Mouse (Mus musculus) activated CD4-positive, CD25-positive, alpha-beta regulatory T cell, adult 4 months (primary cell): ENCODE results near the gene A530084C06Rik. TPM values are rescaled to one million over a fixed set of nuclear protein-coding genes. Genes with fewer than 3 reads are reported as not detected.
A peak's percentile ranks its signal among the peaks of the same experiment; 100 is the strongest.

Source experiments
- ATAC-seq: one replicate; pipeline ENCODE4 v1.8.0; 2017
- polyA plus RNA-seq, 2 experiments: library from polyadenylated mRNA; unstranded; fragments of 100-300 nt; shearing (Covaris generic); gene quantifications; one replicate each; pipeline ENCODE4 v1.2.1; 2017

The A530084C06Rik gene
- polyA plus RNA-seq: not detected

GRCm38 (mm10) chr13:31558521-31559418 is at the start of gene A530084C06Rik:
Gene A530084C06Rik, minus strand, starts transcription at chr13:31559333.
- no peak for ATAC-seq

- no peak for ATAC-seq
Observed at GRCm38 (mm10) chr13:31603964-31604363, 44.8 kb upstream of the A530084C06Rik start.

GRCm38 (mm10) chr13:31599576-31599975 is 40.4 kb upstream of the A530084C06Rik start:
- no peak for ATAC-seq

GRCm38 (mm10) chr13:31587341-31587740 is 28.2 kb upstream of the A530084C06Rik start:
- no peak for ATAC-seq

- ATAC-seq: no peak
Observed at GRCm38 (mm10) chr13:31579866-31580265, 20.7 kb upstream of the A530084C06Rik start.

GRCm38 (mm10) chr13:31578389-31578788 is 19.3 kb upstream of the A530084C06Rik start:
- ATAC-seq: no peak

- no peak for ATAC-seq
Observed at GRCm38 (mm10) chr13:31577576-31577975, 18.4 kb upstream of the A530084C06Rik start.

GRCm38 (mm10) chr13:31576696-31577095 is 17.6 kb upstream of the A530084C06Rik start:
- ATAC-seq: no peak

GRCm38 (mm10) chr13:31574627-31575026 is 15.5 kb upstream of the A530084C06Rik start:
- ATAC-seq: no peak

- ATAC-seq: no peak
Observed at GRCm38 (mm10) chr13:31572806-31573508, 13.8 kb upstream of the A530084C06Rik start.

GRCm38 (mm10) chr13:31567617-31568294 is 8.6 kb upstream of the A530084C06Rik start:
- ATAC-seq: peak; percentile 88

- ATAC-seq: no peak
Observed at GRCm38 (mm10) chr13:31567099-31567498, 8.0 kb upstream of the A530084C06Rik start.

- ATAC-seq: no peak
Observed at GRCm38 (mm10) chr13:31564394-31564793, 5.3 kb upstream of the A530084C06Rik start.

GRCm38 (mm10) chr13:31559419-31560144 is 449 bp upstream of the A530084C06Rik start:
- no peak for ATAC-seq

GRCm38 (mm10) chr13:31557768-31558520 is 1.2 kb downstream of the A530084C06Rik start:
- no peak for ATAC-seq

- no peak for ATAC-seq
Observed at GRCm38 (mm10) chr13:31556964-31557767, 2.0 kb downstream of the A530084C06Rik start.

- no peak for ATAC-seq
Observed at GRCm38 (mm10) chr13:31555834-31556233, 3.3 kb downstream of the A530084C06Rik start, which contains the start of gene Foxq1. Gene Foxq1, plus strand, starts transcription at chr13:31556134.

- no peak for ATAC-seq
Observed at GRCm38 (mm10) chr13:31547610-31548009, 11.5 kb downstream of the A530084C06Rik start.

- no peak for ATAC-seq
Observed at GRCm38 (mm10) chr13:31547204-31547603, 11.9 kb downstream of the A530084C06Rik start.

GRCm38 (mm10) chr13:31546784-31547183 is 12.3 kb downstream of the A530084C06Rik start:
- ATAC-seq: no peak

- ATAC-seq: no peak
Observed at GRCm38 (mm10) chr13:31543021-31543420, 16.1 kb downstream of the A530084C06Rik start.
